Mouse (Mus musculus) brain, embryonic 14.5 days (tissue): Measurements from ENCODE around the gene Selp. TPM values are rescaled to one million over a fixed set of nuclear protein-coding genes. Genes with fewer than 3 reads are reported as not detected.

ENCODE experiments used
- DNase-seq: peaks from one replicate; pipeline ENCODE4 v3.0.0-alpha.2; 2011; ENCODE audit warnings: low read depth
- CTCF ChIP-seq: fragments of 200-500 bp; IDR thresholded peaks from 2 replicates; pipeline ENCODE4 v1.5.1; 2012; ENCODE audit warnings: inconsistent platforms, mild to moderate bottlenecking, moderate library complexity, borderline replicate concordance; ENCODE audit not compliant: insufficient read depth, insufficient read length; ENCODE audit errors: extremely low read depth
- POLR2A ChIP-seq: fragments of 200-500 bp; IDR thresholded peaks from 2 replicates; pipeline ENCODE4 v1.6.1; 2012; ENCODE audit warnings: mild to moderate bottlenecking, inconsistent platforms, borderline replicate concordance; ENCODE audit not compliant: poor library complexity, insufficient read depth, insufficient read length, severe bottlenecking; ENCODE audit errors: extremely low read depth
- polyA plus RNA-seq: library from polyadenylated mRNA; depleted of rRNA; stranded (reverse); fragments of >200 nt; gene quantifications from 2 replicates; pipeline ENCODE4 v1.2.3, GENCODE M21; 2012

Selp gene
- polyA plus RNA-seq, 1 experiment = not detected

DNA sequence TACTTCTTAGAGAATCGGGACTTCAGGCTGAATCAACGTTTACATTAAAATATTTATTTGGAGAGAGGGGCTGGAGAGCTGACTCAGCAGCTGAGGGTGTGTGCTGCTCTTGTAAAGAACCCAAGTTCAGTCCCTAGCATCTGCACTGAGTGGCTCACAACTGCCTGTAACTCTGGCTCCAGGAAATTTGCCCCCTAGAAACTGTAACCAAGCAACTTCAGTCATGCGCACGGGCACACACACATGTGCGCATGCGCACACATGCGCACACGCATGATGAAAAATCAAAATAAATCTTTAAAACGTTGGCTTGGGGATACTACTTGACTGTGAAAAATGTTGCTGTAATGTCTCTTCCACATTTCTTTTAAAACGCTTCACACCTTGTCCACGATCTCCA, 36.0 kb upstream of the Selp start:
- no peak for DNase-seq
- TF ChIP-seq POLR2A = no peak
- TF ChIP-seq CTCF = no peak

DNA sequence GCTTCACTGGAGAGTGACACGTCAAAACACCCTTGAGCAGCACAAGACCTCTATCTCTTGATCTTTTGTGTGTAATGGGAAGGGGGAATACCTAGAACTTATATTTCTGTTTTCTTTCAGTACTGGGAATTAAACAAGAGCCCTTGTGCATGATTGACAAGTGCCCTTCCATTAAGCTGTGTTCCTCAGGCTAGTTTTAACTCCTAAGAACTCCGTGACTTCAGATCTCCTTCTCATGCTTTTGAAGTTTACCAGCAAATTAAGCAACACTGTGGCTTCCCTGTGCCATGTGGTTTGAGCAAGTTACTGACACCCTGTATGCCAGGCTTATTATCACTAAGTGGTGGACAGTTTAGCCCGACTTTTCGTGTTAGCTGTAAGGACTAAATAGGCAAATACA, 32.0 kb upstream of the Selp start:
- TF ChIP-seq POLR2A (no peak), CTCF (no peak)
- no peak for DNase-seq

DNA sequence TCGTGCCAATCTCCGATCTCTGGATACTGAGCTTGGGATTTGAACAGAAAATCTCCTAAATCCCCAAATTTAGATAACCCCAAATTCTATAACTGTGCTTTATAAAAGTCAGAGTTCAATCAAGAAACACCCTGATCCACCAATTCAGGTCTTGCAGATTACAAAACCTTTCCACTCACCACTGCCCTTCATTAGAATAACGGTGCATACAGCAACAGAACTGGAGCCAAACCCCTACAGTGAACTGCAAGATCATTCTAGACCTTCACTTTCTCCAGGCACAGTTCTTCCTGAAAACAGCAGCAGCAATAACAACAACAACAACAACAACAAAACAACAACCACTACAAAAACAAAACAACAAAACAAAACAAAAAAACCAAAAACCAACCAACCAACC, 28.3 kb upstream of the Selp start:
- TF ChIP-seq CTCF (no peak), POLR2A (no peak)

DNA sequence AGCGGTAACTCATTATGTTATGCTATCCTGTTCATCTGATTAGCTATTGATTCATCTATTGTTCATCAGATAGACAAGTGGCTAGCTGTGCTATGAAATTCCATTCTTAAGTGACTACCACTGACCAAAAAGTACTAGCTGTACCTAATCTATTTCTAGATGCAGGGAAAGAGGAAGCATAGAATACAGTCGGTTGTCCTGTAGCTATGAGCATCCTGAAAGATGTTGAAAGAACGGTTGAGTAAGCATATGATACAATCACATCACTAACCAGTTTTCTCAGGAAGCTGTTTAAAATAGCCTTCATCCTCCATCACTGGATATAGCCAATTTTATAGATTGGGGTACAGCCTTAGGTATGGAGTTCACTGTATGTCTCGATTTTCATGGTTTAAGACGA, 27.2 kb upstream of the Selp start:
- TF ChIP-seq CTCF = no peak
- TF ChIP-seq POLR2A = no peak
- no peak for DNase-seq

More for the DNA sequence above, 28.3 kb upstream of the Selp start:
- no peak for DNase-seq

DNA sequence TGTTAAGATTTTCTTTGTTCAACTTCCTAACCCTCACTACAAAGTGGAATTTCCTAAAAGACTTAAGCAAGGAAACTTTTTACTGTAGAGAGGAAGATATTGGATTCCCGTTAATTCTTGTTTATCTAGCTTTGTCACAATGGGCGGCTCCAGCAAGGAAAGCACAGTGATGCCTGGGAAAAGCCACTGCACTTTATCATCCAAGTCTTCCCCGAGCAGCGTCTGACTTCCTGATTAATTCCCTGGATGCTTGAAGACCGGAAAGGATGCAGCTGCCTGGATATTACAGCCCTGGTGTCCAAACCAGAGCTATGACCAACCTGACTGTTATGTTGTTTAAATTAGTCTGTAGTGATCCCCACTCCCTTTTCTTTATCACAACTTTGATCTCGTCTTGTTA, 18.3 kb upstream of the Selp start:
- TF ChIP-seq POLR2A = no peak
- TF ChIP-seq CTCF = no peak
- DNase-seq = no peak

DNA sequence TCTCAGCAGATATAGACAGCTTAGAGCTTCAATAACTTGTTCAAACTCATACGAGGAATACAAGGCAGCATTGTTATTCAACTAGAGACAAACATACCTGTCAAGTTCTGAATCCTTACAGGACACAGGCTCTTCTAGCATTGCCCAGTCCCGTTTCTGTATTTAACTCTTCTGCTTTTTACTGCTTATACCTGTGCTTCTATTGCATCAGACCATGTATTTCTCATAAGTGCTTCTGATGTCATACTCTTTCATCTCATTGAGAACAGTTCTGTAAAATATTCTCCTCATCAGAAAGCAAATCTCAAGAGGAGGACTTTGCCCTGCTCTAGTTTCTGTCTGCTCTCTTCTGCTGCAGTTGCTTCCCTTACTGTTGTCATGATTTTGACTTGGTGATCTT, 17.2 kb upstream of the Selp start:
- TF ChIP-seq POLR2A = no peak
- no peak for TF ChIP-seq CTCF
- no peak for DNase-seq

DNA sequence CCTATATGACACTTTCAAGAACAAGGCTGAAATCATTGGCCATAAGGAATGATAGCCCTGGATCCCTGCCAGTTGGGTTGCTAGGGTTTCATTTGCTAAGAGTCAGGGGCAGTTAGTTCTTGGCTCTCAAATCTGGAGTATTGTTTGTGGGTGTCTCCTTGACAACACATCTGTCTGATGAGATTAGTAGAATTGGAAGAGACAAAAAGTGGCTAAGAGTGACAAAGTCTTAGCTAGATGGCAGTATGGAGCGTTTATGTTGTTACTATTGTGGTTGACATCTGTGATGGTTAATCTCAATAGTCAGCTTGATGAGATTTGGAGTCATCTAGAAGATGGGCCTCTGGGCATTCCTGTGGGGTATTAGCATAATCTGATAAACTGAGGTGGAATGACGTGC, 16.7 kb upstream of the Selp start:
- peak; percentile 4 for DNase-seq
- TF ChIP-seq CTCF = no peak
- no peak for TF ChIP-seq POLR2A

DNA sequence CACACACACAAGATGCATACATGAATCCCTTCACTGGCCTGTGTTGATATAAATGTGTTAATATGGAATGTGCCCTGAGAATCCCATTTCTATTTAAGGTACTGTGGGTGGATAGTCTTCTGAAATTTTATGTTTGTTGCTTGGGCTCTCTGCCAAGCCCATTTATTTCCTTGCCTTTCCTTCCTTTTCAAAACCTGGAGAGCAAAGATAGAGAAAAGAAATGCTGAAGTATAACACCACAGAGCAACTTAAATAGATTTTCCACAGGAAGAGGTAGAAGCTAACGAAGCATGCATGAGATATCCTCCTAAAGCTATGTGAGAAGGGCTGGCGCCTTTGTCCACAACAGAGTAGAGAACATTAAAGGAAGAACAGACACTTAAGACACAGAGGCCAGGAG, 5.3 kb upstream of the Selp start:
- TF ChIP-seq CTCF = no peak
- DNase-seq = no peak

DNA sequence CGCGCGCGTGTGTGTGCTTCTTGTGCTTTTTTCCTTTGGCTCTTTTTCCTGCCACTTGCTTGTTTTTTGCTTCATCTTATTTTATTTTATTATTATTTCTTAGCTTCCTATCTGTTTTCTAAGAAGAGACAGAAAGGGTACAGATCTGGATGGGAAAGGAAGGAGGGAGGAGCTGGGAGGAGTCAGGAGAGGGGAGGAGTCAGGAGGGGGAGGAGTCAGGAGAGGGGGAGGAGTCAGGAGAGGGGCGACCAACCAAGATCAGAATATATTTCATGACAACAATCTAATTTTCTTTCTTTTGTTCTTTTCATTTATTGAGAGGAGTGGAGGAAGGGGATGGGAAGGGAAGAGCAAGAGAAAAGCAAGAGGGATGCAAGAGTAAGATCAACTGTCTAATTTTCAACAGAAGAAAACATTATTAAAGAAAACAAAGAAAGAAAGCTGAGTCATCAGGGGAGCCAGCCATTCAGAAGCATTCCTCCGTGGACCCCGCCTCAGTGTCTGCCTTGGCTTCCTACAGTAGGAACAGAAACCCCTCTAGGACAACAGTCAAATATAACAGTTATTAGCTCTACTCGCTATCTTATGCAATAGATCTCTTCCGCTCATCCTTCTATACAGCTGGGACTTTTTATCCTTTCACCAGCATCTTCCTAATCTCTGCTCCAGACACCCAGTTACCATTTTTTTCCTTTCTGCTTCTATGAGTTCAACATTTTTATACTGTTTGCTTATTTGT, 4.3 kb upstream of the Selp start:
- no peak for DNase-seq
- no peak for TF ChIP-seq CTCF
- TF ChIP-seq POLR2A = no peak

DNA sequence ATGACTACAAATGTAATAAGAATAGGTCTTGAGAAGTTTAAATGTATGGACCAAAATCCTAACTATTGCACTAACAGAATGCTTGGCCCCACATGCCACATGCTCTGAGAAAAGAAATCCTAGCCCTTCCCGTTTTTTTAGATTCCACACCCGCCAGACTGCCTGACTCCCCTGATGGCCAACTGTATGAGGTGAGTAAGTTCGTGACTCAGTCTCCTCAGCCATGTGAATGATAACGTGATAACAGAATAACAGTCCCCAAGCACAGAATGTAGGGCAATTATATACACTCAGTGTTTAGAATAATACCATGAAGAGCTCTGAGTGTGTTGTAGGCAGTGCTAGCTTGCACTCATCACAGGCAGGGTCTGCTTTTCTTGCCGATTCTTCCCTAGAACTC, 784 bp upstream of the Selp start:
- TF ChIP-seq POLR2A = no peak
- TF ChIP-seq CTCF = no peak
- DNase-seq = no peak

DNA sequence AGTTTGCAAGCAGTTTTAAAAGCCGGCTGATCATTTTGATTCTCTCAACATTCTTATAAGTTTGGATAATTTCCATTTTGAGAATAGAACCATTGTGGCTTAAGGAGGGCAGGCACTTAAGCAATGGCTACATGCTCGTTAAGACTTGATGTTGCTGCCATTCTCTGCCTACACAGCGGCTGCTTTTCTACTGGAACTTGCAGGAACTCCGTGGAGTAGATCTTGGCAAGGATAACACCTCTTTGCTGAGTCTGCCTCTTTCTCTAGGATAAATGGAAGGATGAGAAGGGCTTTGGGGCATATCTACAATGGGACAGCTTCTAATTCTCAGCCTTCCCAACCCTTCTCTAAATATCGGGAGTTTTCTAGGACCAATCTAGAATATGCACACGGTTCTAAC, 583 bp downstream of the Selp start:
- TF ChIP-seq CTCF = no peak
- no peak for TF ChIP-seq POLR2A
- DNase-seq = peak; percentile 25

DNA sequence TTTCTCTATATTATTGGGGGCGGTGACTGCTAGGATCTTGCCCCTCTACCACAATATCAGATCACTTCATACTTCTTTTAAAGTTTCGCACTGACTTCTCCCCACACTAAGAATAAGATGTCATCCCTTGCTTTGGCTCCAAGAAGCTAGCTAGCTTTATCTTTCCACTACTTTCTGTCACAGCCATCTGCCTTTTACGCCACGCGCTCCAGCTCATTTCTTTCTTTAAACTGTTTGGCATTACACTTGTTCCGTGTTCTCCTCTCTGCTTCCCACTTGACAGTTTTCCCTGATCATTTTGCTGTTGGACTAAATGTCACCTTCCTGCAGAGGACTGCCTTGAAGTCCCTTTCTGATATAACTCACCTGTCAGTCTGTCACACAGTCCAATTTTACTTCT, 2.8 kb downstream of the Selp start:
- no peak for TF ChIP-seq CTCF
- no peak for TF ChIP-seq POLR2A
- no peak for DNase-seq
